Mouse (Mus musculus) adrenal gland, postnatal 25 days (tissue): ENCODE data around the gene Pstpip1. TPM values are rescaled to one million over a fixed set of nuclear protein-coding genes. Genes with fewer than 3 reads are reported as not detected.

Source experiments
- DNase-seq: peaks from one replicate; pipeline ENCODE4 v3.0.0; 2021; ENCODE audit warnings: mixed read lengths
- total RNA-seq: library from RNA; stranded (reverse); gene quantifications from 2 replicates; pipeline ENCODE4 v1.2.3, GENCODE M21; 2021

The Pstpip1 gene
- total RNA-seq, 1 experiment from 2014 or later, result 0.76 TPM

DNA sequence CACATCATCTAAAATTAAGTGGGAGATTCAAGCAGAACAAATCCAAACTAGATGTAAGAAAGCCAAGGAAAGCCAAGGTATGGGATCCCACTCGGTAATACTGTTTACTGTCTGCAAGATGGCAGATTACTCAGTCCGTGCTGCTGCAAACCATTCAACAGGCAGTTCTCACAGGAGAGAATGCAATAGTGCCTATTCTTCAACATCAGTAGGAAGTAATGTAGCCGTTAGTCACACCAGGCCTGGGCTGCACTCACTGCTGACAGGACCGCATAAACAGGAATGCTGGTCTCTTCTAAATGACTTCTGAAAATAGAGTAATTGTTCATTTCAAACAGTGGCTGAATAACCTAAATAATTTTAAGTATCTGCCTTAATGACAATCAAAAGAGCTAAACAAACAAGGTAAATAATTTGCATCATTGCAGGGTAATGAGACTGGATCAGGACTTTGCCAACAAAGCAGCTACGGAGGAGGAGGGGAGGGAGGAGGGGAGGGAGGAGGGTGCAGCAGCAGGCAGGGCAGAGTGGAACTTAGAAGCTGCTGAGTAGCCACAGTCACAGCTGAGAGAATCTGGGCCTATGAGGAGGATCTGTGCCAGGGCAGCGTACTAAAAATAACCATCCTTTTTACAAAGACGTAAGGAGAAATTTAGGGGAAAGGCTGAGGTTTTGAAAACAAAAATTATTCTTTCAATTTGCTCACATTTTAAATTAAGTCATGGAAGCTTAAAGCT lies 62.2 kb downstream of the Pstpip1 start:
- no peak for DNase-seq

DNA sequence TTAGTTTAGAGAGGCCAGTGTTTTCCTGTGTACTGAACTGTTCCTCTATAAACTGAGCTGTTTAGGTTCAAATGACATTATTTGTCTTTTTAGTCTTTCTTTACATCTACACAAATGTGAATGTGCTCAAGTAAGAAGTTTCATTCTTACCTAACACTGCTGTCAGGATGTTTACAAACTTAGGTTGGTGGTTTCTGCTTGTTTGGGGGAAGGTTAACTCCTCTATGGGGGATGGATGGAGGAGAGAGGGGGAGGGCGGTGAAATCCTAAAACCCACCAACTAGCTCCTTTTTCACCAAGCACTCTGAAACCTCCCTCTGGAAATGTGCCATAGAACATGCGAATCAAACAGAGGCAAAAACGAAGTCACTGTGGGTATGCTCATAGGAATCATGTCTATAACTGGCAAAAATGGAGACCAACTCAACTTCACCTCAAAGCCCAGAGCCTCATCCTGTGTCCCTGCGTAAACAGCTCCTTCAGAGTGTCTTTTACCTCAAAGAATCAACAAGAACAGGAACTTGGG lies 62.8 kb downstream of the Pstpip1 start:
- no peak for DNase-seq

DNA sequence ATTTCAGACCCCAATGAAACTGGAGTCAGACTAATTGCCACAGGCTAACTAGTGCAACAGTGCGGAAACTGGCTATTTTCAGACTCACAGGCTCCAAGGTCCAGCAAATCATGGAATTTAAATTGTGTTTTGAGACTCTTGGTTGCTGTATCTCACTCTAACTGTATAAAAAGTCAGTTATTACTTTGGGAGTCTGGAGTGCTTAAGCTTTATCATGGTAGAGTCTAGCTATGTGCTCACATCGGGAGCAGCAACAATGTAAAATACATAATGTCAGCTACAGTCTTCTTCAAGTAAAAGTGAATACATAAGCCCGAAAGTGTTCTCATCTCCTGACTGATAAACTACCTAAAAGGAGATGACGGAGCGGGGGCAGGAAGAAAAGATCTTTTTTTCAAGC lies 64.8 kb downstream of the Pstpip1 start:
- no peak for DNase-seq

DNA sequence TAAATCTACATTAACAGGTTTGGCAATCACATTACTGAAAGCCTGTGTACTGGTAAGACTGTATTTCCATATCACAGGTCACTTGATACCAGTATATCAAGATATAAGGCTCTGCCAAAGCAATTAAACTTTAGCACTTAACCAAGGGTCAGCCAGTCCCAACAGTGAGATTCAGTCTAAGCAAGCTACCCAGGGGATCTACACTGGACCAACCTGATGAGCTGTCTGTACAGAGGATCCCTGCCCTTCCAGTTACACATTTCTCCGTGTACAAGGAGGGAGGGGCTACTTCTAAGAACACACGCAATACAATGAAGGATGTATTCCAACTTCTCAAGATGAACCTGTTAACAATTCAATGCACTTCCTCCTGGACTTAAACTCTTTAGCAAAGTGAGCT lies 68.3 kb downstream of the Pstpip1 start:
- no peak for DNase-seq

DNA sequence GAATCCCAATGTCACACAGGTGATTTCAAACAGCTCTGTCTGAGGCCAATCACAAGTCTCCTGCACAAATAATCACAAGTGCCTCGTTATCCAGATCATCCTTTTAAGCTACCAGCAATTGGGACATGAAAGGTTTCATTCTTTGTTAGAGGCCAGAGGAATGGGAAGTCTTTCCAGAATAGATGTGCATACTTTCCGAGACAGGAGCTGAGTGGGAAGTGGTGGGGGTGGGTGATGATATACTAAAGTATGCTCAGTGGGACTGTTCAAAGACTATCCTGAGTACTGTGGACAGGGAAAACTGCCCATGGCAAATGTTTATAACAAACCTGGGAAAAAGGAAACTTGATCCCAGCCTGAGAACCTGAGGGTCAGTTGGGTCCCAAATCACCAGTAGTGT lies 69.7 kb downstream of the Pstpip1 start:
- no peak for DNase-seq

DNA sequence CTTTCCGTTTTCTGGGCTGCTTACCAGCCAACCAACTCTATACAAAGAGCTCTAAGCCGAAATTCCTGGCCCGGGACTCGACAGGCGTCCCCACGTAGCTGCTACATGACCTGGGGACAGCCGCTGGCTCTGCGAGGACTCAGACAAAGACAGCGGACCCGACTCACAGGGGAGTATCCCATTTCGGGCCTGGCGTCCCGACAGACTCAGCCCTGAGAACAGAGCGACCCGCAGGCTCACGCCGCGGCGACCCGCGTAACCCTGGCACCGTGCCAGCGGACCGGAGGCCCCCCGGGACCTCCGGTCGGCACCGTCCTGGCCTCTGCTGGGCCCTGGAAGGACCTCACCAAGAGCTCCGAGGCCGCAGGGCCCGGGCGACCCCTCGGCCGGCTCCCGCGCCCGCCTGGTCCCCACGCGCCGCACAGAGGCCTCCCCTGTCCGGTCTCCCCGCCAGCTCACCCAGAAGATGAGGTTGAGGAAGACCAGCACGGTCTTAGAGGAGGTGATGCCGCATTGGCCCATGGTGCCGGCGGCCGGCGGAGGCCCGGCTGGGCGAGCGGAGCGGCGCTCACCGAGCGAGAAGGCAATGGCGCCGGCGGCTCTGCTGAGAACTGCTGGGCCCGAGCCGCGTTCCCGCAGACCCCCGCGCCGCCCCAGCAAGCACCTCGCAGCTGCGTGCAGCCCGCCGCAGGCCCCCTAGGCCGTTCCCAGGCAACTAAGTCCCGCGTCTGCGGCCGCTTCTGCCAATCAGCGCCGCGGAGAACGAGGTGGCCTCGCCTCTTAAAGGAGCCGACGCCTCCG lies 70.8 kb downstream of the Pstpip1 start:
- DNase-seq, result peak; percentile 91

DNA sequence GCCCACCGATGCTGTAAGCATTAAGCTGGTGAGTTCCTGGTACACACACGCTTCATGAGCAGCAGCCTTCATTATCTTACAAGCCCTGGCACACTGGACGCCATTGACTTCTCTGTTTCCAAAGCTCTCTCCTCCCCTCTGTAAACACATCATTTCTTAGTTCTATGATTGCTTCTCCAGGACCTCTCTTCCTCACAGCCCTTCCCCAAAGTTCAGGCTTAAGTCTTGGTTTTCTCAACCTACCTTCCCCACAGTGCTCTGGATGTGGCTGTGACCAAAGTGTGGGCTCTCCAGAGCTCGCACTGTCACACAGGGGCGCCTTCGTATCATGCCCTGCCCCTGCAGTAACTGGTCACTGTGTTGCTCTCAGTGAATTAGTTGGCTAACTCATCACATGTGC lies 75.6 kb downstream of the Pstpip1 start, which contains the start of gene Tspan3:
Tspan3 (minus strand) TSS at position 101 of the 400 bp plus-strand sequence.
- DNase-seq, result no peak

DNA sequence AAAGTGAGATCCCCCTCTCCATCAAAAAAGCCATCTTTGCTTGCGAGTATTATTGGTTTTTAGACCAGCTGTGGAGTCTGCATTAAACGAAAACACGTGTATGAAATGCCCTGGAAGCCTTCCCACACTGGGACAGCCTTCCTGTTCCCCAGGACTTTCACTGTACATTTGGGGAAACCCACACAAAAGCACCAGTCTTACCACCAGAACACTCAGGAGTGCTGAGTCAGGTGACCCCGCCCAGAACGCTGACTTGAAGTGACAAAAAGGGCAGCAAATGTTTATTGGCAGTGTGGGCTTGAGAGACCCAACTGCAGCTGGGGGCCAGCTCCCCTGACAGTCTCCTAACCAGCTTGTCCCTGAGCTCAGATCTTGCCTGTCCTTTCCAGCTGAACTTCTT lies 76.4 kb downstream of the Pstpip1 start:
- no peak for DNase-seq

DNA sequence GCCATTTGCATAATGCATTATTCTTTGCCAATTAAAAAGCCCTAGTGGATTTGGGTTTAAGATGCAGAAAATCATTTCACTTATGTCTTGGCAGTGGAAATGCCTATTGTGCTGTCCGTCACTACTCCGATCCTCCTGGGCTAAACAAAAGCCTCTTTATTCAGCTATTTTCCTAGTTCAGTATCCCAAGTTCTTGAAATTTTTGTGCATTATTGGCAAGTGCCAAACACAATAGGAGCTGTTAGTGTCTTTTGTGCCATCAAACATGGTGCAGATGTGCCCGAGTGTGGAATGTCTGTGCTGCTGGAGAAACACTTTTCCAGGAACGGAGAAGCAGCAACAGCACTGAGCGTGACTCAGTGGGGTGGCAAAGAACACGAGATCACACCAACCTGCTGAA lies 77.9 kb downstream of the Pstpip1 start:
- no peak for DNase-seq

DNA sequence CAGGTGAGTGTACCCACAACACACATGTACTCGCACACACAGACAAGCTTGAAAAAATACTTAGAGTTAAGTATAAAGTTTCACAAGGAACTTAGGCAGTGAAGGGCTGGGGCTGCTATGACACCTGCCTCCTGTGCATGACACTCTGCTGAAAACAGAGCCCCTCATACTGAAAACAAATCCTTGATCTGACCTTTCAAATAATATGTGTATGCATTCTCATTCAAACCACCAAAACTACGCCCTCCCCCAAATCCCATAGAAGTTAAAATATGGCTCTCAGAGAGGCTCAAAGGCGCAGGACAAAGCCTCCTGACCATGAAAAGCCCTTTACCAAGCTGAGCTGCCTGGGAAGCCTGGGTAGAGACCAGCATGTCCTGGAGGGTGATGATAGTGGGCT lies 85.6 kb downstream of the Pstpip1 start:
- DNase-seq, result no peak

DNA sequence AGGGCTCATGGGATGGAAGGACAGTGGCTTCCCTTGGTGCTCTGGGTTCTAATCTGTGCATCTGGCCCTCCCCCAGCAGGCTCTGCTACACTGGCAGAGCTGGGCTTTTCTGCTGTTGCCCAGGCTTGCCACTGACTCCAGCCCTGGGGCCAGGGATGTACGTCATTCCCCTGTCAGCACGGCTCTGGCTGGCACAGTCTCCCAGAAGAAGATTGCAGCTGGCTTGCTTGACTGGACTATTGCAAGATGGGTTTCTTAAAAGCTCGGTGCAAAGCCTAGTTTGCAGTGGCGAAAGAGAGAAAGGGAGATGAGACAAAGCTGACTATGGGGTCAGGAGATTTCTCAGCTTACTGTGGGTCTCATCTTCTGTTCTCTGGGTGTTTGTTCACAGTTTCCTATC lies 87.6 kb downstream of the Pstpip1 start:
- DNase-seq, result peak; percentile 16

Other genes with a start within 250 kb of the Pstpip1 start
- gene Scaper, start 151.8 kb upstream of the Pstpip1 start, total RNA-seq, result 11.6 and 14.0 TPM in 2 replicates
- not detected in 2 replicates for gene 4930563M21Rik, start 79.4 kb upstream of the Pstpip1 start, total RNA-seq
- 30.7 and 40.7 TPM in 2 replicates for gene Rcn2, start 48.1 kb upstream of the Pstpip1 start, total RNA-seq
- gene Tspan3, start 75.5 kb downstream of the Pstpip1 start, total RNA-seq, result 83.2 and 102 TPM in 2 replicates